Mouse (Mus musculus) MEL (cell line): Measurements from ENCODE around the gene Rhbdd2.

Experiments used
- CTCF ChIP-seq, 3 experiments: IDR thresholded peaks in 2 of 3; conservative IDR thresholded peaks in 1 of 3; 2 replicates each; pipeline ENCODE4 v1.5.1; 2011 to 2012; ENCODE audit warnings: low read length in 3 of 3, low read depth in 2 of 3, mild to moderate bottlenecking in 2 of 3, improper control_type of control experiment in 1 of 3, inconsistent platforms in 1 of 3, mixed read lengths in 1 of 3, moderate library complexity in 1 of 3; ENCODE audit not compliant: control insufficient read depth in 1 of 3, insufficient read depth in 1 of 3, poor library complexity in 1 of 3, severe bottlenecking in 1 of 3
- POLR2A ChIP-seq, 2 experiments: IDR thresholded peaks; 2 replicates each; pipeline ENCODE4 v1.6.1; 2011 to 2012; ENCODE audit warnings: low read length in 2 of 2, mild to moderate bottlenecking in 2 of 2, control low read depth in 1 of 2, improper control_type of control experiment in 1 of 2, low read depth in 1 of 2, moderate library complexity in 1 of 2; ENCODE audit not compliant: control insufficient read depth in 1 of 2, insufficient read depth in 1 of 2, poor library complexity in 1 of 2
- TCF12 ChIP-seq: IDR thresholded peaks from 2 replicates; pipeline ENCODE4 v1.6.1; 2014; ENCODE audit warnings: low read depth, mild to moderate bottlenecking, inconsistent platforms, low read length, improper control_type of control experiment, moderate library complexity

- TF ChIP-seq POLR2A (IDR thresholded peaks at IDR 0.05; ENCODE audit: control insufficient read depth in 1 of 2, insufficient read depth in 1 of 2, low read depth in 1 of 2, low read length in 2 of 2, poor library complexity in 1 of 2), result no peak
- no peak for TF ChIP-seq CTCF (IDR thresholded peaks at IDR 0.05 in 2 of 3, conservative IDR thresholded peaks at IDR 0.05 in 1 of 3; ENCODE audit: control insufficient read depth in 1 of 3, insufficient read depth in 1 of 3, low read depth in 2 of 3, low read length in 3 of 3, poor library complexity in 1 of 3, severe bottlenecking in 1 of 3)
- no peak for TF ChIP-seq TCF12
These were observed 34.5 kb downstream of the Rhbdd2 start for GRCm38 (mm10) chr5:135666890-135667289.
